Mouse (Mus musculus) liver, embryonic 15.5 days (tissue): ENCODE measurements around the gene Sephs2. TPM values are rescaled to one million over a fixed set of nuclear protein-coding genes. Genes with fewer than 3 reads are reported as not detected.

Experiments used
- ATAC-seq: fragments of 200-750 bp; cut with Nextera tagmentation; 2 replicates; pipeline ENCODE4 v1.8.0; 2017; ENCODE audit warnings: moderate number of reproducible peaks, mild to moderate bottlenecking, moderate library complexity; ENCODE audit not compliant: insufficient read depth
- H3K27ac ChIP-seq: fragments of 300-500 bp; sonication (generic); replicated peaks from 2 replicates; pipeline ENCODE4 v1.5.1; 2015; ENCODE audit warnings: mild to moderate bottlenecking, inconsistent platforms
- H3K27me3 ChIP-seq: fragments of 300-500 bp; sonication (generic); 2 replicates; pipeline ENCODE4 v1.6.1; 2015; ENCODE audit warnings: mild to moderate bottlenecking, inconsistent platforms
- H3K36me3 ChIP-seq: fragments of 300-500 bp; sonication (generic); replicated peaks from 2 replicates; pipeline ENCODE4 v1.6.1; 2015; ENCODE audit warnings: moderate library complexity, mild to moderate bottlenecking, inconsistent platforms
- H3K4me1 ChIP-seq: fragments of 300-500 bp; sonication (generic); replicated peaks from 2 replicates; pipeline ENCODE4 v1.6.1; 2015; ENCODE audit warnings: inconsistent platforms
- H3K4me2 ChIP-seq: fragments of 300-500 bp; sonication (generic); 2 replicates; pipeline ENCODE4 v1.6.1; 2015; ENCODE audit warnings: moderate library complexity, mild to moderate bottlenecking, inconsistent platforms
- H3K4me3 ChIP-seq: fragments of 300-500 bp; sonication (generic); replicated peaks from 2 replicates; pipeline ENCODE4 v1.5.1; 2015; ENCODE audit warnings: mild to moderate bottlenecking, inconsistent platforms
- H3K9ac ChIP-seq: fragments of 300-500 bp; sonication (generic); 2 replicates; pipeline ENCODE4 v1.6.1; 2015; ENCODE audit warnings: moderate library complexity, mild to moderate bottlenecking, inconsistent platforms
- H3K9me3 ChIP-seq: fragments of 300-500 bp; sonication (generic); replicated peaks from 2 replicates; pipeline ENCODE4 v1.6.1; 2016; ENCODE audit warnings: inconsistent platforms
- WGBS: fragments of 180-500 bp; shearing (Covaris S2); methylation state at CpG from one replicate; pipeline ENCODE4 v1.1.7; 2015; ENCODE audit warnings: mixed read lengths; ENCODE audit not compliant: insufficient replicate concordance; 5-methylcytosine and 5-hydroxymethylcytosine counted together
- polyA plus RNA-seq: library from polyadenylated mRNA; unstranded; fragments of >200 nt; fragmentation: Nextera tagmentation; extraction: Ambion mirVana; gene quantifications from 2 replicates; pipeline ENCODE4 v1.2.1, GENCODE M21; 2015

Sephs2 gene
- polyA plus RNA-seq, 1 experiment from 2014 or later, result 162 TPM

DNA sequence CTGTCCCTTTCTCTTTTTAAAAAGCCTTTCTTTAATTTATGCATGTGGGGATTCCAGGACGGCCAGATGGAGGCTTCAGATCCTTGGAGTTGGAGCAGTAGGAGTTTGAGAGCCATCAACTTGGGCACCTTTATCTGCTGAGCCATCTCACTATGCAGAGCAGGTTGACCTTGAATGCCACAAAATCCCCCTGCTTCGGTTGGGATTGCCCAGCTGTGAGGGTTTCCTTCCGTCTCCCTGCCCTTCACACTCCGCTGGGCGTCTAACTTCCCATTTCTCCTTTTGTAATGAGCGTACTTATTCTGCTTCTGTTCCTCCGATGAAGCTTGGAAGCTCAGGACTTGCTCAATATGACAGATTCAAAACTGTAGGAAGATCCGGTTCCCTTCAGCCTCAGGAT lies 16.3 kb upstream of the Sephs2 start:
- Histone ChIP-seq H3K27ac (no peak overlapping the region), H3K4me3 (no peak overlapping the region), H3K4me1 (peaks cover 12% of the 10 kb centered on the region), H3K4me2 (peak overlapping the region; percentile 13; the same call in 1 of the 2 replicates), H3K27me3 (0 out of 2 replicates have a peak, but pooled peaks cover 7% of the 10 kb centered on the region), H3K9ac (no peak overlapping the region), H3K36me3 (no peaks in the 10 kb centered on the region), H3K9me3 (no peaks in the 10 kb centered on the region)
- 26% methylated on average over 8 of the region's 8 CpGs for WGBS
- no peak for ATAC-seq

DNA sequence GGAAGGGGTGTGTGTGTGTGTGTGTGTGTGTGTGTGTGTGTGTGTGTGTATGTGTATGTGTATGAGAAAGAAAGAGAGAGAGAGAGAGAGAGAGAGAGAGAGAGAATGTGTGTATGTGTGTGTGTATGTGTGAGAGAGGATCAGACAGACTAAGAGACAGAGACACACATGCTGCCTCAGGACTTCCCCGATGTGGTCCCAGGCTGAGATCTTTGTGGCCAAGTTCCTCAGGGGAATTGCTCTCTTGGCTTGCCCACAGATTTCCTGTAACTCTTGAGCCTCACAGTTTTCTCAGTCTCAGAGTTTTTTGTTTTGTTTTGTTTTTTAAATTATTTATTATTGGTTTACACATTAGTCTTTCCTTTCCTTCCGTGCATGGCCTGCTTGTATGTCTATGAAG lies 15.5 kb upstream of the Sephs2 start:
- Histone ChIP-seq H3K4me2 (no peak overlapping the region), H3K9ac (no peak overlapping the region), H3K27ac (no peak overlapping the region), H3K4me1 (peaks cover 15% of the 10 kb centered on the region), H3K36me3 (no peaks in the 10 kb centered on the region), H3K4me3 (no peak overlapping the region), H3K27me3 (0 out of 2 replicates have a peak, but pooled peaks cover 7% of the 10 kb centered on the region), H3K9me3 (no peaks in the 10 kb centered on the region)
- 41% methylated on average over 2 of the region's 2 CpGs for WGBS
- ATAC-seq, result no peak

DNA sequence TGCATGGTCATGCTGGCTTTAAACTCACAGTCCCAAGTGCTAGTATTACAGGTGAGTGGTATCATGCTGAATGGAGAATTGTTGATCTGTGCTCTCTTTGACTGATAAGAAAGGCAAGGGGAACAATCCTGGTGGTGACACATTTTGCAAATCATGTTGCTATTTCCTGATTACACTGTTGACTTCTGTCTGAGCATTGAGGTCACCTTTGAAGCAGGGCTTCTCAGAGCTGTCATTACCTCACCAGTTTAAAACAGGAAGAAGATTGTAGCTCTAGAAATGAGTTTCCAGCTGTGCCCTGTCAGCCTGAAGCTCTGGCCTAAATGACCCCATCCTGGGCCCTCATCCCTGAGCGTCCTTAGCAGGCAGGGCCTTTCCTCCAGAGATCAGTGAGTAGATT lies 14.1 kb upstream of the Sephs2 start:
- H3K4me2 ChIP-seq, result no peak overlapping the region
- 0 out of 2 replicates have a peak, but pooled peaks cover 7% of the 10 kb centered on the region for H3K27me3 ChIP-seq
- no peak overlapping the region for H3K4me3 ChIP-seq
- H3K27ac ChIP-seq, result no peak overlapping the region
- peaks cover 19% of the 10 kb centered on the region for H3K4me1 ChIP-seq
- no peak overlapping the region for H3K9ac ChIP-seq
- 58% methylated on average over 1 of the region's 1 CpGs for WGBS
- no peaks in the 10 kb centered on the region for H3K9me3 ChIP-seq
- H3K36me3 ChIP-seq, result no peaks in the 10 kb centered on the region
- no peak for ATAC-seq

DNA sequence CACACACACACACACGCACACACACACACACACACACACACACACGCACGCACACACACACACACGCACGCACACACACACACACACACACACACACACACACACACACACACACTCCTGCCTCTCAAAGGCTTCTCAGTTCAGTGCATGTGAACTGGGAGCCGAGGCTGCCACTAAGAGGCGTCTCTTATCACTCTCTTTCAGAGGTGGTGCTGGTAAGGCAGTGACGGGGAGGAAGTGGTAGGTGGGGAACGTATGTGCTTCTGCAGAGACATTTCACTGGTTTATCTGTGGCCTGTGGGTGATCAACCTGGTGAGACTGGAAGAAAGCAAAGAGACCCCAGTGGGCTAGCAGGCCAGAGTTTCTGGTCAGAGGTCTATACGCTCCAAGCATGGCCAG lies 11.3 kb upstream of the Sephs2 start:
- Histone ChIP-seq H3K27ac (no peak overlapping the region), H3K4me3 (no peak overlapping the region), H3K27me3 (0 out of 2 replicates have a peak, but pooled peaks cover 3% of the 10 kb centered on the region), H3K36me3 (no peaks in the 10 kb centered on the region), H3K9ac (no peak overlapping the region), H3K9me3 (no peaks in the 10 kb centered on the region), H3K4me1 (peaks cover 19% of the 10 kb centered on the region), H3K4me2 (0 out of 2 replicates have a peak overlapping the region, but pooled peaks have one; percentile 27)
- WGBS, result 9% methylated on average over 10 of the region's 10 CpGs
- peak; percentile 70 for ATAC-seq

DNA sequence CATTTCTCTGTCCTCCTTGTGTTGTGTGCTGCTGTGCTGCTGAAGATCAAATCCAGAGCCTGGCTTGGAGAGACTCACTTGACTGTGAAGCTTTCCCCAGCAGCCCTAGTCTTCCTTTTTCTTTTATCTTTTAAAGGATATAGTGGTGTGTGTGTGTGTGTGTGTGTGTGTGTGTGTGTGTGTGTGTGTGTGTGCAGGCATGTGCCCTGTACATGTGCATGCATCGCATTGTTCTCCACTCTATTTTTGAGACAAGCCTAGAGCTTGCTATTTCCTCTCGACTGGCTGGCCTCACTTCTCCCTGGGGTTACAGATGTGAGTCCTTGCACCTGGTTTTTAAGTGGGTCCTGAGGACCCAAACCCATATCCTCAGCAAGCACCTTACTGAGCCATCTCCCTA lies 8.3 kb upstream of the Sephs2 start:
- Histone ChIP-seq H3K27ac (no peak overlapping the region), H3K4me2 (no peak overlapping the region), H3K9ac (no peak overlapping the region), H3K36me3 (no peaks in the 10 kb centered on the region), H3K9me3 (no peaks in the 10 kb centered on the region), H3K4me3 (no peak overlapping the region), H3K4me1 (peaks cover 39% of the 10 kb centered on the region), H3K27me3 (no peaks in the 10 kb centered on the region)
- WGBS, result 29% methylated on average over 2 of the region's 2 CpGs
- ATAC-seq, result no peak

DNA sequence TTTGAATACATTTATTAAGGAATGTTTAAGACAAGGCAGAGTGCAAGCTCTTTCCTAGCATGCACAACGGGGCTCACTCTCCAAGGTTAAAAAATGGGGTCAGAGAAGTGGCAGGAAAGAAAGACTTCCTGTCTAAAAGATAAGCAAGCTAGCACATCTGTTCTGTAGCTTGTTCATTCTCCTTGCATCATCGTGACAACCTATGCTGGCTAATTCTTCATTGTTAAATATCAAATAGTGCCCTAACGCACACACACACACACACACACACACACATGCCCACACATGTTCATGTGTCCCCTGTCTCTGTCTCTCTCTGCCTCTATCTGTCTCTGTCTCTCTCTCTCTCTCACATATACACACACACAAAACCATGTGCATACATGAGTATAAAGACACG lies 7.3 kb upstream of the Sephs2 start:
- Histone ChIP-seq H3K36me3 (no peaks in the 10 kb centered on the region), H3K27ac (0 out of 2 replicates have a peak overlapping the region, but pooled peaks have one; percentile 14), H3K9ac (no peak overlapping the region), H3K4me2 (no peak overlapping the region), H3K9me3 (no peaks in the 10 kb centered on the region), H3K27me3 (no peaks in the 10 kb centered on the region), H3K4me1 (peaks cover 44% of the 10 kb centered on the region), H3K4me3 (no peak overlapping the region)
- ATAC-seq, result no peak
- 11% methylated on average over 4 of the region's 4 CpGs for WGBS

DNA sequence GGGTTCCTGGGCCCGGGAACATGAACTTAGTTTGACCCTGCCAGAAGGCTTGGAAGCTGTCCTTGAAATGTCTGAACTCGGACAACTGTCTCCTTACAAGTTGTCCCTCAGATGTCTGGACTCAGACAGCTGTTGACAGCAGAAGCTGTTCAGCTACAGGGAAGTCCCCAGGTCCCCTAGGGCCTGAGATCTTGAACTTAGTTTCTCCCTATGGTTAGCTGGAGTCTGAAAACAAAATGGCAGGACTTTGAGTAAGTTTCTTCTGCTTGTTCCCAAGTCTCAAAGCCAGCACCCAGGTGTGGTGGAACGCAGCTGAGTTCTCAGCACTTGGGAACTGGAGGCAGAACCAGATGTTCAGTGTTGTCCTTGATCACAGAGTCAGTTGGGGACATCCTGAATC lies 6.2 kb upstream of the Sephs2 start:
- 63% methylated on average over 3 of the region's 3 CpGs for WGBS

DNA sequence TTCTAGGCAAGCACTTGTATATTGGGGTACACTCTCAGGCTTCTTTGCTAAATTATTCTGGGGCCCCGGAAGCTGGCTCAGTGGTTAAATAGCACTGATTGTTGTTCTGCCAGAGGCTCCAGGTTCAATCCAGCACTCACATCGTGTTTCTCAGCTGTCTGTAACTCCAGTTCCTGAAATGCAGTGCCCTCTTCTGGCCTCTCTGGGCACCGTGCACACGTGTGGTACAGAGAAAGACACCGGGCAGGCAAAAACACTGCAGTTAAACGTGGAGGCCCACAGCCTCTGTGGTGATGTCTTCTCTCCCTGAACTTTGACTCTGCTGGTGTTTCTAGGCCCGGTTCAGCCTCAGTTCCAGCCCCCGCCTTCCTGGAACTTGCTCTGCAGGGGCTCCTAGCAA lies 4.5 kb upstream of the Sephs2 start:
- H3K4me2 ChIP-seq, result no peak overlapping the region
- H3K36me3 ChIP-seq, result no peaks in the 10 kb centered on the region
- ATAC-seq, result no peak
- 10% methylated on average over 8 of the region's 8 CpGs for WGBS
- no peaks in the 10 kb centered on the region for H3K27me3 ChIP-seq
- no peaks in the 10 kb centered on the region for H3K9me3 ChIP-seq
- H3K4me3 ChIP-seq, result no peak overlapping the region
- peak overlapping the region; percentile 70; the same call in 1 of the 2 replicates for H3K27ac ChIP-seq
- H3K9ac ChIP-seq, result no peak overlapping the region
- peaks cover 47% of the 10 kb centered on the region for H3K4me1 ChIP-seq

More for the DNA sequence above, 6.2 kb upstream of the Sephs2 start:
- Histone ChIP-seq H3K27me3 (no peaks in the 10 kb centered on the region), H3K9me3 (no peaks in the 10 kb centered on the region), H3K27ac (no peak overlapping the region), H3K9ac (no peak overlapping the region), H3K36me3 (no peaks in the 10 kb centered on the region), H3K4me1 (peaks cover 42% of the 10 kb centered on the region), H3K4me3 (no peak overlapping the region), H3K4me2 (no peak overlapping the region)
- no peak for ATAC-seq

DNA sequence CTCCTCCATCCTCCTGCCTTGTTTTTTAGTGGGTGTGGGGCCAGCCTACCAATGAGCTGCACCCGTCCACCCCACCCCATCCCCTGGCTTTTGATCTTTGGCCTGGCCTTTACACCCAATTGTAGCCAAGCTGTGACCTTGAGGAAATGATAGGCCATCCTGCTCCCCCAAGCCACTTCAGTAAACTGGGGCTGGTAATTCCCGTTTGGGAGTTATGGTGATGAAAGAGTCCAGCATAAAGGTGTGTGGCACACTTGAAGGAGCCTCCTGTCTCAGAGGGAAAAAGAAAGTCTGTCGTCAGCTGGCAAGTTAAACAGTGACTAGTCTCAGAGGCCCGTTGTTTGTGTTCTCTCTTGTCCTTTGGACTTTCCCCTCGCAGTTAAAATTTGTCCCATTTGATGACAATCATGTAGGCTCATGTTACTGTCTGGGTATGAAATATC lies 2.7 kb upstream of the Sephs2 start:
- no peak overlapping the region for H3K4me3 ChIP-seq
- no peaks in the 10 kb centered on the region for H3K27me3 ChIP-seq
- no peak overlapping the region for H3K4me2 ChIP-seq
- H3K9ac ChIP-seq, result peak overlapping the region; percentile 18; the same call in 1 of the 2 replicates
- peak; percentile 38; the same call in 1 of the 2 replicates for ATAC-seq
- WGBS, result 63% methylated on average over 5 of the region's 5 CpGs
- peak overlapping the region; percentile 70 for H3K27ac ChIP-seq
- peaks cover 14% of the 10 kb centered on the region for H3K36me3 ChIP-seq
- H3K4me1 ChIP-seq, result peaks cover 62% of the 10 kb centered on the region
- H3K9me3 ChIP-seq, result no peaks in the 10 kb centered on the region

DNA sequence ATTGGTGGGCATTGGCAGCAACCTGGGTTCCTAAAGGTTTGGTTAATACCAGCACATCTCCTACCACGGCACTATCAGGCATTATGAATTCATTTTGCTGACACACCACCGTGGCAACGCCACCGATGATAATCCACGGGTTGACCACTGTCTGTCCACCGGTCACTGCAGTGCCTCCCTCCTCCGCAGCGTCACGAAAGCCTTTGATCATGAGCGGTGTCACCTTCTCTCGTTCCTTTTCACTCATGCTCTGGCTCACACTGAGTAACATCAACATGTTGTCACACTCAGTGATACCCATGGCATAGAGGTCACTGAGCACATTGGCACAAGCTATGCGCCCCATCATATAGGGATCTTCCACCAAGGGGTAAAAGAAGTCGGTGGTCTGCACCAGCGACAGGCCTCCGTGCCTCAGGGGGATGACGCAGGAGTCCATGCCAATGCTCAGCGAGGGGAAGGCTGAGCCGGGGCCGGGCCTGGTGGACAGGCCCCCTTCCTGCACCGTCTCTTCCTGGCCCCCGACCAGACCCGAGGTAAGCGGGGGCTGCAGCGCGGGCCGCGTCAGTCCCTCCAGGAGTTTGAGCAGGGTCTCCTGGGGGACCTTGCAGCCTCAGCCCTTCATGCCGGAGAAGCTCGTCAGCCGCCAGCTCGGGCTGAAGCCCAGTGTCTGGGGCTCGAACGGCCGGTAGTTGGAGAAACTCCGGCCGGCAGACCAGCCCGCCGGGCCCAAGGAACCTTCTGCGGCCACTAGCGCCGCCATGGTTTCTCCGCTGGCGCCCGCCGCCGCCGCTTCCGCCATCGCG lies 534 bp downstream of the Sephs2 start:
- 8% methylated on average over 50 of the region's 50 CpGs for WGBS

DNA sequence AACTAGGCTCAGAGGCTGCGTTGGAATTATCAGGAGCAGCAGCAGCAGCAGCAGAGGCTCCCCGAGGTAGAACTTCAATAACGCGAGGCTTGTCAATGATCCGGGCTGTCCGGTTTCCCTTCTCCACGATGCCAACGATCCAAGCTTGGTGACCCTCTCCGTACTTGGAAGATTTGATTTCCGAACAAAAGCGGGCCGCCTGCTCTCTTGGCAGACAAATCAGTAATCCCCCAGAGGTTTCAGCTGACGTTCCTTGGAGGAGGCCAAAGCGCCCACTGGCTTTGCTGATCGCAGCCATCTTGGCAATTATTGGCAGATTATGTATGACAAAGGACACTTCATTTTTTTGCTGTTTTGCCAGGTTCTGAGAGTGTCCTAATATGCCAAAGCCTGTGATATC lies 1.3 kb downstream of the Sephs2 start:
- WGBS, result 85% methylated on average over 15 of the region's 15 CpGs
- no peak for ATAC-seq
- no peak overlapping the region for H3K27ac ChIP-seq

More for the DNA sequence above, 534 bp downstream of the Sephs2 start:
- H3K27me3 ChIP-seq, result no peaks in the 10 kb centered on the region
- peak overlapping the region; percentile 93 for H3K4me2 ChIP-seq
- H3K36me3 ChIP-seq, result peaks cover 36% of the 10 kb centered on the region
- H3K9ac ChIP-seq, result peak overlapping the region; percentile 92
- peak overlapping the region; percentile 87 for H3K27ac ChIP-seq
- H3K4me3 ChIP-seq, result peak overlapping the region; percentile 87
- ATAC-seq, result peak; percentile 32
- H3K4me1 ChIP-seq, result peaks cover 60% of the 10 kb centered on the region
- no peaks in the 10 kb centered on the region for H3K9me3 ChIP-seq

More for the DNA sequence above, 1.3 kb downstream of the Sephs2 start:
- Histone ChIP-seq H3K27me3 (no peaks in the 10 kb centered on the region), H3K9ac (peak overlapping the region; percentile 92), H3K9me3 (no peaks in the 10 kb centered on the region), H3K4me2 (peak overlapping the region; percentile 93), H3K4me3 (peak overlapping the region; percentile 87), H3K36me3 (peaks cover 38% of the 10 kb centered on the region), H3K4me1 (peaks cover 56% of the 10 kb centered on the region)
